Mouse (Mus musculus): Measurements from ENCODE around the gene Zhx3. TPM values are rescaled to one million over a fixed set of nuclear protein-coding genes. Genes with fewer than 3 reads are reported as not detected.
A peak's percentile ranks its signal among the peaks of the same experiment; 100 is the strongest.

Zhx3 gene
- polyA plus RNA-seq, 1 experiment from 2014 or later = 17.9 TPM

GRCm38 (mm10) chr2:160723613-160724375 is 149.0 kb downstream of the Zhx3 start:
- 97% methylated on average over 4 of the region's 4 CpGs for WGBS
- ATAC-seq (ENCODE audit: low FRiP score) (no peak), DNase-seq (ENCODE audit: low spot score) (no peak)
- no peaks in the 10 kb centered on the region for H3K4me1 ChIP-seq (replicated peaks; ENCODE audit: control insufficient read depth, insufficient read depth, low read length)
- H3K36me3 ChIP-seq (replicated peaks; ENCODE audit: control insufficient read depth, insufficient read depth) = peaks cover 69% of the 10 kb centered on the region
- H3K4me3 ChIP-seq (replicated peaks; ENCODE audit: low read length) = no peak overlapping the region
- H3K4me2 ChIP-seq (replicated peaks) = no peak overlapping the region
- H3K9ac ChIP-seq = no peak overlapping the region
- no peaks in the 10 kb centered on the region for H3K9me3 ChIP-seq (ENCODE audit: control insufficient read depth, low read length)
- H3K27ac ChIP-seq = no peak overlapping the region
- no peaks in the 10 kb centered on the region for H3K27me3 ChIP-seq (ENCODE audit: control insufficient read depth, insufficient read depth, low read length)

GRCm38 (mm10) chr2:160722714-160723113 is 150.1 kb downstream of the Zhx3 start:
- Histone ChIP-seq H3K4me2 (replicated peaks) (no peak overlapping the region), H3K27ac (no peak overlapping the region), H3K4me1 (replicated peaks; ENCODE audit: control insufficient read depth, insufficient read depth, low read length) (no peaks in the 10 kb centered on the region), H3K4me3 (replicated peaks; ENCODE audit: low read length) (no peak overlapping the region), H3K27me3 (ENCODE audit: control insufficient read depth, insufficient read depth, low read length) (no peaks in the 10 kb centered on the region), H3K9me3 (ENCODE audit: control insufficient read depth, low read length) (no peaks in the 10 kb centered on the region), H3K36me3 (replicated peaks; ENCODE audit: control insufficient read depth, insufficient read depth) (peaks cover 80% of the 10 kb centered on the region), H3K9ac (no peak overlapping the region)
- DNase-seq (ENCODE audit: low spot score) = no peak
- ATAC-seq (ENCODE audit: low FRiP score) = no peak
- 84% methylated on average over 4 of the region's 4 CpGs for WGBS

GRCm38 (mm10) chr2:160718811-160719210 is 154.0 kb downstream of the Zhx3 start:
- peak; percentile 49 for DNase-seq (ENCODE audit: low spot score)
- no peak for ATAC-seq (ENCODE audit: low FRiP score)
- Histone ChIP-seq H3K4me1 (replicated peaks; ENCODE audit: control insufficient read depth, insufficient read depth, low read length) (no peaks in the 10 kb centered on the region), H3K27me3 (ENCODE audit: control insufficient read depth, insufficient read depth, low read length) (no peaks in the 10 kb centered on the region), H3K36me3 (replicated peaks; ENCODE audit: control insufficient read depth, insufficient read depth) (peaks cover 96% of the 10 kb centered on the region), H3K4me2 (replicated peaks) (no peak overlapping the region), H3K27ac (no peak overlapping the region; the same call in 1 of the 2 replicates), H3K9ac (no peak overlapping the region), H3K9me3 (ENCODE audit: control insufficient read depth, low read length) (no peaks in the 10 kb centered on the region), H3K4me3 (replicated peaks; ENCODE audit: low read length) (no peak overlapping the region)
- 81% methylated on average over 3 of the region's 3 CpGs for WGBS

GRCm38 (mm10) chr2:160717269-160717668 is 155.5 kb downstream of the Zhx3 start:
- no peak for ATAC-seq (ENCODE audit: low FRiP score)
- Histone ChIP-seq H3K36me3 (replicated peaks; ENCODE audit: control insufficient read depth, insufficient read depth) (peaks cover 96% of the 10 kb centered on the region), H3K4me3 (replicated peaks; ENCODE audit: low read length) (no peak overlapping the region)

GRCm38 (mm10) chr2:160715463-160716030 is 157.3 kb downstream of the Zhx3 start:
- WGBS = 60% methylated on average over 4 of the region's 4 CpGs
- DNase-seq (ENCODE audit: low spot score) (no peak), ATAC-seq (ENCODE audit: low FRiP score) (no peak)
- Histone ChIP-seq H3K9me3 (ENCODE audit: control insufficient read depth, low read length) (no peaks in the 10 kb centered on the region), H3K9ac (no peak overlapping the region), H3K27ac (no peak overlapping the region), H3K4me1 (replicated peaks; ENCODE audit: control insufficient read depth, insufficient read depth, low read length) (no peaks in the 10 kb centered on the region), H3K36me3 (replicated peaks; ENCODE audit: control insufficient read depth, insufficient read depth) (peaks cover 96% of the 10 kb centered on the region), H3K4me3 (replicated peaks; ENCODE audit: low read length) (no peak overlapping the region), H3K4me2 (replicated peaks) (no peak overlapping the region), H3K27me3 (ENCODE audit: control insufficient read depth, insufficient read depth, low read length) (no peaks in the 10 kb centered on the region)

More at GRCm38 (mm10) chr2:160717269-160717668, 155.5 kb downstream of the Zhx3 start:
- 78% methylated on average over 5 of the region's 5 CpGs for WGBS
- Histone ChIP-seq H3K4me1 (replicated peaks; ENCODE audit: control insufficient read depth, insufficient read depth, low read length) (no peaks in the 10 kb centered on the region), H3K4me2 (replicated peaks) (no peak overlapping the region), H3K9me3 (ENCODE audit: control insufficient read depth, low read length) (no peaks in the 10 kb centered on the region), H3K27me3 (ENCODE audit: control insufficient read depth, insufficient read depth, low read length) (no peaks in the 10 kb centered on the region), H3K27ac (no peak overlapping the region), H3K9ac (no peak overlapping the region)
- peak; percentile 72 for DNase-seq (ENCODE audit: low spot score)

- no peak for DNase-seq (ENCODE audit: low spot score)
- Histone ChIP-seq H3K4me3 (replicated peaks; ENCODE audit: low read length) (no peak overlapping the region), H3K4me1 (replicated peaks; ENCODE audit: control insufficient read depth, insufficient read depth, low read length) (no peaks in the 10 kb centered on the region), H3K4me2 (replicated peaks) (no peak overlapping the region), H3K36me3 (replicated peaks; ENCODE audit: control insufficient read depth, insufficient read depth) (peaks cover 87% of the 10 kb centered on the region), H3K9ac (no peak overlapping the region), H3K9me3 (ENCODE audit: control insufficient read depth, low read length) (no peaks in the 10 kb centered on the region), H3K27ac (no peak overlapping the region), H3K27me3 (ENCODE audit: control insufficient read depth, insufficient read depth, low read length) (no peaks in the 10 kb centered on the region)
- no peak for ATAC-seq (ENCODE audit: low FRiP score)
- WGBS = 87% methylated on average over 3 of the region's 3 CpGs
These were observed 165.1 kb downstream of the Zhx3 start for GRCm38 (mm10) chr2:160707673-160708072.

- Histone ChIP-seq H3K36me3 (replicated peaks; ENCODE audit: control insufficient read depth, insufficient read depth) (peaks cover 88% of the 10 kb centered on the region), H3K4me3 (replicated peaks; ENCODE audit: low read length) (no peak overlapping the region), H3K27me3 (ENCODE audit: control insufficient read depth, insufficient read depth, low read length) (no peaks in the 10 kb centered on the region), H3K4me2 (replicated peaks) (no peak overlapping the region), H3K9ac (no peak overlapping the region), H3K4me1 (replicated peaks; ENCODE audit: control insufficient read depth, insufficient read depth, low read length) (no peaks in the 10 kb centered on the region), H3K27ac (no peak overlapping the region), H3K9me3 (ENCODE audit: control insufficient read depth, low read length) (no peaks in the 10 kb centered on the region)
- DNase-seq (ENCODE audit: low spot score) (no peak), ATAC-seq (ENCODE audit: low FRiP score) (no peak)
These were observed 170.0 kb downstream of the Zhx3 start for GRCm38 (mm10) chr2:160702824-160703223.

- Histone ChIP-seq H3K4me2 (replicated peaks) (no peak overlapping the region), H3K27ac (no peak overlapping the region), H3K9me3 (ENCODE audit: control insufficient read depth, low read length) (no peaks in the 10 kb centered on the region), H3K27me3 (ENCODE audit: control insufficient read depth, insufficient read depth, low read length) (no peaks in the 10 kb centered on the region), H3K36me3 (replicated peaks; ENCODE audit: control insufficient read depth, insufficient read depth) (peaks cover 85% of the 10 kb centered on the region), H3K9ac (no peak overlapping the region), H3K4me1 (replicated peaks; ENCODE audit: control insufficient read depth, insufficient read depth, low read length) (no peaks in the 10 kb centered on the region), H3K4me3 (replicated peaks; ENCODE audit: low read length) (no peak overlapping the region)
- whole genome bisulfite sequencing = 91% methylated on average over 3 of the region's 3 CpGs
- DNase-seq (ENCODE audit: low spot score) (no peak), ATAC-seq (ENCODE audit: low FRiP score) (no peak)
These were observed 171.2 kb downstream of the Zhx3 start for GRCm38 (mm10) chr2:160701603-160702002.

GRCm38 (mm10) chr2:160700271-160700670 is 172.5 kb downstream of the Zhx3 start:
- Histone ChIP-seq H3K27ac (no peak overlapping the region), H3K27me3 (ENCODE audit: control insufficient read depth, insufficient read depth, low read length) (no peaks in the 10 kb centered on the region), H3K36me3 (replicated peaks; ENCODE audit: control insufficient read depth, insufficient read depth) (peaks cover 81% of the 10 kb centered on the region), H3K4me3 (replicated peaks; ENCODE audit: low read length) (no peak overlapping the region), H3K4me1 (replicated peaks; ENCODE audit: control insufficient read depth, insufficient read depth, low read length) (no peaks in the 10 kb centered on the region), H3K9ac (no peak overlapping the region), H3K9me3 (ENCODE audit: control insufficient read depth, low read length) (no peaks in the 10 kb centered on the region), H3K4me2 (replicated peaks) (no peak overlapping the region)
- ATAC-seq (ENCODE audit: low FRiP score) (no peak), DNase-seq (ENCODE audit: low spot score) (no peak)
- WGBS = 76% methylated on average over 5 of the region's 5 CpGs

All from hindbrain, embryonic 14.5 days (tissue).